Mouse (Mus musculus) embryonic facial prominence, embryonic 14.5 days (tissue): Measurements from ENCODE around the gene Btbd10. TPM values are rescaled to one million over a fixed set of nuclear protein-coding genes. Genes with fewer than 3 reads are reported as not detected.

ENCODE experiments used
- ATAC-seq: fragments of 200-750 bp; cut with Nextera tagmentation; 2 replicates; pipeline ENCODE4 v1.8.0; 2017; ENCODE audit warnings: low read depth, moderate number of reproducible peaks, moderate TSS enrichment
- DNase-seq: peaks from one replicate; pipeline ENCODE4 v3.0.0-alpha.2; 2015; ENCODE audit warnings: low spot score
- H3K27ac ChIP-seq: fragments of 300-500 bp; sonication (generic); replicated peaks from 2 replicates; pipeline ENCODE4 v1.5.1; 2014; ENCODE audit warnings: low read depth, mild to moderate bottlenecking, low read length, moderate library complexity
- H3K27me3 ChIP-seq: fragments of 300-500 bp; sonication (generic); replicated peaks from 2 replicates; pipeline ENCODE4 v1.6.1; 2014; ENCODE audit warnings: low read length; ENCODE audit not compliant: control insufficient read depth, insufficient read depth
- H3K36me3 ChIP-seq: fragments of 300-500 bp; sonication (generic); 2 replicates; pipeline ENCODE4 v1.6.1; 2014; ENCODE audit warnings: low read length, mixed read lengths; ENCODE audit not compliant: control insufficient read depth, insufficient read depth
- H3K4me1 ChIP-seq: fragments of 300-500 bp; sonication (generic); 2 replicates; pipeline ENCODE4 v1.6.1; 2014; ENCODE audit warnings: antibody characterized with exemption, low read length; ENCODE audit not compliant: control insufficient read depth, insufficient read depth
- H3K4me2 ChIP-seq: fragments of 300-500 bp; sonication (generic); 2 replicates; pipeline ENCODE4 v1.6.1; 2014; ENCODE audit warnings: low read depth, mild to moderate bottlenecking, low read length, moderate library complexity, mixed read lengths
- H3K4me3 ChIP-seq: fragments of 300-500 bp; sonication (generic); 2 replicates; pipeline ENCODE4 v1.5.1; 2014; ENCODE audit warnings: low read depth, mild to moderate bottlenecking, low read length
- H3K9ac ChIP-seq: fragments of 300-500 bp; sonication (generic); 2 replicates; pipeline ENCODE4 v1.6.1; 2014; ENCODE audit warnings: low read depth, mild to moderate bottlenecking, low read length, moderate library complexity, mixed read lengths
- H3K9me3 ChIP-seq: fragments of 300-500 bp; sonication (generic); 2 replicates; pipeline ENCODE4 v1.6.1; 2016; ENCODE audit warnings: low read length; ENCODE audit not compliant: control insufficient read depth
- WGBS: fragments of 180-500 bp; shearing (Covaris S2); extraction: QIAGEN DNeasy Blood & Tissue Kit; methylation state at CpG from one replicate; pipeline ENCODE4 v1.1.7; 2014; 5-methylcytosine and 5-hydroxymethylcytosine counted together
- polyA plus RNA-seq: library from polyadenylated mRNA; unstranded; fragments of >200 nt; fragmentation: Nextera tagmentation; extraction: Ambion mirVana; gene quantifications from 2 replicates; pipeline ENCODE4 v1.2.1, GENCODE M21; 2014

Gene Btbd10
- polyA plus RNA-seq, 1 experiment from 2014 or later: 29.1 TPM

DNA sequence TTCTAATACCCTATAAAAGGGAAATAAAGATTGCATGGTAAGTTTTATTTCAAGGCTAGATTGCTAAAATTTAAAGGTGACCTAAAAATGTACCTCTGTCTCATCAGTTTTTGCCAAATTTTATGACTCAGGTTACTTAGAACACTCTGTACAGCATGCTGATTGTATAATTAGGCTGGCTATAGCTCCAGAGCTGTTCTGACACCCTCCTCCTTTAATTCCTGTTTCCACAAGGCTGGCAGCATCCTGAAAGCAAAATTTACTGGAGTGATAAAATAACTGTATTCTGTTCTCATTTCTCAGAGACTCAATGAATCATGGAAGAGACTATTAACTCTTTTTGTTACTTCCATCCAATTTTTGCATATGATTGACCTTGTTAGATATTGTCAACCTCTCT lies 35.2 kb downstream of the Btbd10 start:
- Histone ChIP-seq H3K9ac (no peak overlapping the region), H3K27me3 (no peaks in the 10 kb centered on the region), H3K36me3 (0 out of 2 replicates have a peak, but pooled peaks cover 13% of the 10 kb centered on the region), H3K4me1 (no peaks in the 10 kb centered on the region), H3K27ac (no peak overlapping the region), H3K9me3 (no peaks in the 10 kb centered on the region), H3K4me2 (no peak overlapping the region), H3K4me3 (no peak overlapping the region)
- no peak for ATAC-seq
- DNase-seq: no peak

DNA sequence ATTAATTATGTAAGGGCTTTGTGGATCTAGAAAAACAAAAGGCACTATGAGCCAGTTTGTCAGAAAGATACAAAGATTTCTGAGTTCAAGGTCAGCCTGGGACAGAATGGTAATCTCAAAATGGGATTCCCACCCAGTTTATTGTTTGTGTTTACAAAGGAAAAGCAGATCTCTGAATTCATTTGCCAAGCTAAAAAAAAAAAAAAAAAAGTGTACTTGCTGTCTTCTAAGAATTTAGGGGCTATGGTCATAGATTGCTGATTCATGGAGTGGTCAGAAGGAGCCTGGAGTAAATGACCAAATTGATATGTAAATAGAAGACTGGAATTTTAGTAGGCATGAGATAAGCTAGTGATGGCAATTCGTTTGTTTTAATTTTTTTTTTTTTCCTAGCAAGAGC lies 49.1 kb downstream of the Btbd10 start:
- no peak for DNase-seq
- ATAC-seq: no peak
- Histone ChIP-seq H3K9me3 (no peaks in the 10 kb centered on the region), H3K27ac (no peak overlapping the region), H3K9ac (no peak overlapping the region), H3K4me2 (no peak overlapping the region), H3K27me3 (no peaks in the 10 kb centered on the region), H3K36me3 (peaks cover 20% of the 10 kb centered on the region), H3K4me1 (no peaks in the 10 kb centered on the region), H3K4me3 (no peak overlapping the region)
- 63% methylated on average over 1 of the region's 1 CpGs for WGBS

DNA sequence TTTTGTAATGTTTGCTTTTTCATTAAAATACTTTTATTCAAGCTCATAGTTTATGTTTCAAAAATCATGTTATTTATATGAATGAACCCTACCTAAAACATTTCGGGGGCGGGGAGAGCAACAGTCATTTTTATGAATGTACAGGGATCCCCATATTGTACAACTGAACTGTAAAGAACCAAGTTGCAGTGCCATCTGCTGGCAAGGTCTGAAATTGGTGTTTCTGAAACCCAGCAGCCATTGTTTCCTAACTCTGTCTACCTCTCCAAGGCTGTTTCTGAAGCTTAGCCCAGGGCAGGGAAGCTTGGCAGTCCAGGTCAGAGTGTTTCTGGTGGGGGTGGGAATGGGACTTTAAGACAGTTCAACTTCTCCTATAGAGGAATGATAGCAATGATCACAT lies 57.4 kb downstream of the Btbd10 start:
- H3K27me3 ChIP-seq: no peaks in the 10 kb centered on the region
- ATAC-seq: peak; percentile 65; the same call in 1 of the 2 replicates
- no peak overlapping the region for H3K9ac ChIP-seq
- no peak overlapping the region for H3K4me3 ChIP-seq
- H3K4me2 ChIP-seq: no peak overlapping the region
- WGBS: 19% methylated on average over 2 of the region's 2 CpGs
- H3K9me3 ChIP-seq: no peaks in the 10 kb centered on the region
- no peaks in the 10 kb centered on the region for H3K4me1 ChIP-seq
- H3K36me3 ChIP-seq: peaks cover 20% of the 10 kb centered on the region; the same call in 1 of the 2 replicates
- no peak overlapping the region for H3K27ac ChIP-seq
- peak; percentile 60 for DNase-seq

DNA sequence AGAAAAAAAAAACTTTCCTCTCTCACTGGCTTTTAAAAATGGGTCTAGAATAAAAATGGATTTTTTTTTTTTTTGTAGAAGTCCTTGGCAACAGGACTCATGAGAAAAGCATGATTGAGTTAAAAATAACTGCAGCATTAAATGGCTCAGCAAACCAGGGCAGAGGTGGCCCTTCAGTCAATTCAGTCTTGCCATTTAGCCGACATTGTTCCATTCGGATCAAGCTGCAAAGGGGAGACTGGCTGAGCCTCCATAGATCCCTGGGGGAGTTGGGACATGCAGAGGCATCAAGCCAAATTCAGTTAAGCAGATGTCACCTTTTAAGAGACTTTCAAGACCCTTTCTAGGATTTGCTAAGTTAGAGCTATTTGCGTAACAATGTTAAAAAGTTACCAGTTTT lies 59.1 kb downstream of the Btbd10 start:
- Histone ChIP-seq H3K27ac (no peak overlapping the region), H3K4me2 (no peak overlapping the region), H3K27me3 (no peaks in the 10 kb centered on the region), H3K36me3 (0 out of 2 replicates have a peak, but pooled peaks cover 8% of the 10 kb centered on the region), H3K4me1 (no peaks in the 10 kb centered on the region), H3K9ac (no peak overlapping the region), H3K4me3 (no peak overlapping the region), H3K9me3 (no peaks in the 10 kb centered on the region)
- DNase-seq: no peak
- WGBS: 72% methylated on average over 3 of the region's 3 CpGs
- ATAC-seq: no peak

DNA sequence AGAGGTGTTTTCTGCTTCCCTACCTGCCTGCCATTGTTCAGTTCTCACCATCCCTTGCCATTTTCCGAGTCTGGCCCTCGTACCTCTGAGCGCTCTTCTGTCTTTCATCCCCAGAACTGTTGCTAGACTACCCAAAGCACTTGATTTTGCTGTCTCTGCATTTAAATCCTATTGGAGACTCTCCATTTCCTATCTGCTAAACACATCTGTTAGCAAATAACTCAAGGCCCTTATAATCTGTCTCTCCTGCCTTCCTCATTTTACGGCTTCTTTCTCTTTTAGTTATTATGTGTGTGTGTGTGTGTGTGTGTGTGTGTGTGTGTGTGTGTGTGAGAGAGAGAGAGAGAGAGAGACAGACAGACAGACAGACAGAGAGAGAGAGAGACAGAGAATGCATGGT lies 71.4 kb downstream of the Btbd10 start:
- WGBS: 91% methylated on average over 4 of the region's 4 CpGs
- Histone ChIP-seq H3K9me3 (no peaks in the 10 kb centered on the region), H3K36me3 (no peaks in the 10 kb centered on the region), H3K4me3 (no peak overlapping the region), H3K4me2 (no peak overlapping the region), H3K9ac (no peak overlapping the region), H3K27me3 (no peaks in the 10 kb centered on the region), H3K27ac (no peak overlapping the region), H3K4me1 (peaks cover 3% of the 10 kb centered on the region; the same call in 1 of the 2 replicates)
- ATAC-seq (no peak), DNase-seq (no peak)

DNA sequence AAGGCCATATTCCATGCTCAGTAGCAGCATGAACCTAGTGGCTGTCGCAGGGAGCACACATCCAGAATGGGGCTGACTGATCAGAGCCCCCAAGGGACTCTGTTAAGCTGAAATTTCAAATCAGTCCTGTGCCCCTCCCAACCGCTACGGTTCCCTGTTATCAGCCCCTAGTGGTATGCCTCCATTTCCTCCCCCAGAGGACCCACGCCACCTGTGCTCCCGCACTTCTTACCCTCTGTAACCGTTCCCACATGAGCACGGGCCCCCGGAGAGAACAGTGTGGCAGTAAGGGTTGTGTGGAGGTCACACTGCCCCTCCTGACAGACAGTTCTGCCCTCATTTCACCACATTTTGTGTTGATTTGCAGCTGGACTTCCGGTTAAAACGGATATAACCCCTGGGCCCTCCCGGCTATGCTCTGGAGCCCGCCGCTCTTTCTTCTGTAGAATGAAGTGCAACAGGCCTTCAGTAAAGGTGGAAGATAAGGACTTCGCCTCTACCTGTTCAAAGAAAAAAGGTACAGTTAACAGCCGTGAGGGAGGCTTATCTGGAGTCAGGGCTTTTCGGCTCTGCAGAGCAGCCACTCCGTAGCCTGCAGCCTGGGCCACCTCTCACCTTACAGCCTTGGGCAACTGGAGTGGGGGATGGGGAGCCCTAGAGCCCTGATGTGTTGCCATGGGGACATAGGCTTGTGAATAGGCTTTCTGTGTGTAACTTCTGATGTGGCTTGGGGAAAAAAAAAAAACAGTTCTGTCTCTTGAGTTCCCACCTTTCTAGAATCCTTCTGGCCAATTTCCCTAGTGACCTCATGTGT lies 73.9 kb downstream of the Btbd10 start:
- peak; percentile 88 for ATAC-seq
- Histone ChIP-seq H3K36me3 (no peaks in the 10 kb centered on the region), H3K9me3 (no peaks in the 10 kb centered on the region), H3K4me3 (no peak overlapping the region), H3K27me3 (no peaks in the 10 kb centered on the region), H3K27ac (no peak overlapping the region), H3K4me1 (peaks cover 3% of the 10 kb centered on the region; the same call in 1 of the 2 replicates), H3K4me2 (peak overlapping the region; percentile 24; the same call in 1 of the 2 replicates), H3K9ac (peak overlapping the region; percentile 34; the same call in 1 of the 2 replicates)
- WGBS: 22% methylated on average over 17 of the region's 17 CpGs
- peak; percentile 51 for DNase-seq

DNA sequence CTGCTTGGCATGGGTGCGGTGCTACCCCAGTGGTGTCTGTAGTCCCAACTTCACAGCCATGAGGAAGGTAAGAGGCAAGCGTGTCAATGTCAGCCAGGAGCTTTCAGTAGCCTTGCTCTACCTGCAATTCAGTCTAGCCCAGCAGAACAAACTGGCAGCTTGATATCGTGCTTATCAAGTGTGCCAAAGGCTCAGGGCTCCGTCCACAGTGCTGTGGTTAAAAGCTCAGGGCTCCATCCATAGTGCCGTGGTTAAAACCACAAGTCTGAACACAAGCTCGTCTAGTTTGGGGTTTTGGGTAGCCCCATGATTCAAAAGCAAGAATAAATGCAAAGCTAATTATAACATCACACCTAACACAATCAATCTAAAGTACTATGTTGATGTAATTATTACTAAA lies 74.6 kb downstream of the Btbd10 start:
- peaks cover 3% of the 10 kb centered on the region; the same call in 1 of the 2 replicates for H3K4me1 ChIP-seq
- no peaks in the 10 kb centered on the region for H3K9me3 ChIP-seq
- no peak for ATAC-seq
- DNase-seq: no peak
- no peak overlapping the region for H3K9ac ChIP-seq
- no peaks in the 10 kb centered on the region for H3K36me3 ChIP-seq
- WGBS: 85% methylated on average over 6 of the region's 6 CpGs
- no peak overlapping the region for H3K4me3 ChIP-seq
- no peak overlapping the region for H3K27ac ChIP-seq
- no peaks in the 10 kb centered on the region for H3K27me3 ChIP-seq
- 0 out of 2 replicates have a peak overlapping the region, but pooled peaks have one; percentile 24 for H3K4me2 ChIP-seq

DNA sequence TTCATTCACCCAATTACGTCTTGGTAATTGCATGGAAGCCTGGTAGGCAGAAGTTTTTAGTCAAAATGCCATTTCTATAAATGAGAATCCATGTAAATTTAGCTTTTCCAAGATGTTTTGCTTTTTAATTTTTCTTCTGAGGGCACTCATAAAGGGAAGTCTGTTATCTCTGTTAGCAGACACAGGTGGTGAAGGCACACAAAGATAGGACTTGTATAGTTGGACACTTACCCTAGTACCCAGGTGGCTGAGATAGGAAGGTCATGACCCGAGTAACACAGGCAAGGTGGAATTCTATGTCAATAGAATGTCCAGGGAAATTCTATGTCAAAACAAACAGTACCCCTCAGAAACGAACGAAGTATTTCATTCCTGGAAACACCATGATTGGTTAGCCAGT lies 77.0 kb downstream of the Btbd10 start:
- H3K4me1 ChIP-seq: peaks cover 3% of the 10 kb centered on the region; the same call in 1 of the 2 replicates
- no peak overlapping the region for H3K4me2 ChIP-seq
- no peak overlapping the region for H3K4me3 ChIP-seq
- no peak overlapping the region for H3K9ac ChIP-seq
- ATAC-seq: no peak
- 72% methylated on average over 4 of the region's 4 CpGs for WGBS
- H3K9me3 ChIP-seq: no peaks in the 10 kb centered on the region
- H3K27ac ChIP-seq: no peak overlapping the region
- H3K27me3 ChIP-seq: no peaks in the 10 kb centered on the region
- no peaks in the 10 kb centered on the region for H3K36me3 ChIP-seq
- DNase-seq: no peak

DNA sequence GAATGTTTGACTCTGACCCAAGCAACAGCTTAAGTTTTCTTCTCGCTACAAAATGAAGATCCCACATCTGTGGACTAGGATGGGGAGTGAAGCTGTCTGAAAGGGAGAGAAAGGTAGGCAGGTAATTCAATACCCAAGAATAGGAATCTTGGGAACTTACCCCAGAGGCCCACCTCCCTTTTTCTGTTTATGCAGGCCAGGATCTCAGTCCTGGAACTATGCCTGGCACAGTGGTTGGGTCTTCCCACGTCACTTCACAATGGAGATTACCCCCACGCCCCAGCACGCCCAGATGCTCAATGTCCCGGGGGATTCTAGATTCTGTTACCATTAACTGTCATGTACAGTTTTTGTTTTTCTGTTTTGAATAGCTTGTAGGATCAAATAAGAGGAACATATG lies 77.5 kb downstream of the Btbd10 start:
- no peak for DNase-seq
- no peaks in the 10 kb centered on the region for H3K27me3 ChIP-seq
- H3K9ac ChIP-seq: no peak overlapping the region
- H3K4me2 ChIP-seq: no peak overlapping the region
- no peaks in the 10 kb centered on the region for H3K9me3 ChIP-seq
- no peak for ATAC-seq
- no peak overlapping the region for H3K27ac ChIP-seq
- H3K4me3 ChIP-seq: no peak overlapping the region
- 64% methylated on average over 5 of the region's 5 CpGs for WGBS
- H3K4me1 ChIP-seq: peaks cover 3% of the 10 kb centered on the region; the same call in 1 of the 2 replicates
- 0 out of 2 replicates have a peak, but pooled peaks cover under 1% of the 10 kb centered on the region for H3K36me3 ChIP-seq
